Mouse (Mus musculus): ENCODE measurements around the gene Lpar3.
A peak's percentile ranks its signal among the peaks of the same experiment; 100 is the strongest.

Gene Lpar3

GRCm38 (mm10) chr3:146211141-146211747 is 9.5 kb upstream of the Lpar3 start:
- DNase-seq, result no peak

- no peak for DNase-seq
Observed at GRCm38 (mm10) chr3:146211964-146212363, 8.8 kb upstream of the Lpar3 start.

DNA sequence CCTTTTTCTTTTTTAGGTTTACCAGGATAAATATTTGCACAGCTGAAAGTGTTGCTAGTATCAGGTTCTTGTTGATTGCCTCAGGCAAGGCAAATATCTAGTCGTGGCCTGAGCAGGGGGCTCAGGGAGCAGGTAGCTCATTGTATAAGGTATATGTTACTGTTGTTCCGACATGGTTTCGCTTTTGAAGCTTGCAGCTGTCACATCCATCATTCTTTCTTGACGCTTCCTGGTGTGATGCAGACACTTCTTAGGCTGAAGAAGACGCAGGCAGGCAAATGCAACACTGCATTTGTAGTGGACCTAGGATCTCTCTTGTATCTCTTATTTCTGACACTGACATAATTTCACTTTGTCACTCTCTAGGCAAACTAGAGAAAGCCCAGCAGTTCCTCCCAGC is 7.4 kb upstream of the Lpar3 start:
- DNase-seq, result no peak

DNA sequence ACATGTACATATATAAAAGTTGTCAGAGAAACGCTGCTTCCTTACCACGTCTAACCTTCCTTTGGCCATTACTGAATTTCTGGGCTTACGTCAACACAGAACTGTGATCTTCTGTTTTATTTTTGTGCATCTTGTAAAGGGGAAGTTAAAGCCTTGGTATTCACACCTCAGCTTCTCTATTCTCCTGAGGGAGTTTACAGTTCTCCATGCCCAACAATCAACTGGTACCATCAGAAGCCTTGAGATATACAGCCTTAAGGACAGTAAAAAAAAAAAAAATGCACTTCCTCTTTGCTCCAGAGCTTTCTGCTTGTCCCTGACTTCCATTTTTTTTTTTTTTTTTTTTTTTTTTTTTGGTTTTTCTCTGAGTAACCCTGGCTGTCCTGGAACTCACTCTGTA is 4.2 kb upstream of the Lpar3 start:
- no peak for DNase-seq

DNA sequence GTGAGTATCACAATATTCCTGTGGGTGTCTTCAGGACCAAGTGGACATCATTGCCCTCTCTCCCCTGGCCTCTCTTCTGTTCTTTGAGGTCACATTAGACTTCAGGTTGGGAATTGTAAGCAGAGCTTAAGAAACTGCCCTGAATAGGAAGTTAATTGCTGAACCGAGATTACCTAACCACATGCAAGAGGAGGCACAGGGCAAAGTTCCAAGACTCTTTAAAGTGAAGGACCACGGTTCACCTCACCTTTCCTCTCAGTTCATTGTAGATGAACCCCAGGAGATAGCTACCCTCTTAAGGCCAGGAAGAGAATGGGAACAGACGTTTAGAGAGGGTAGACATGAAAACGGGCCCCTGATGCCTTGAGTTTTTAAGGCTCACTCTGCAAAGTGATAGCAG is 3.5 kb downstream of the Lpar3 start:
- no peak for DNase-seq

- no peak for DNase-seq
Observed at GRCm38 (mm10) chr3:146225061-146225761, 4.4 kb downstream of the Lpar3 start.

DNA sequence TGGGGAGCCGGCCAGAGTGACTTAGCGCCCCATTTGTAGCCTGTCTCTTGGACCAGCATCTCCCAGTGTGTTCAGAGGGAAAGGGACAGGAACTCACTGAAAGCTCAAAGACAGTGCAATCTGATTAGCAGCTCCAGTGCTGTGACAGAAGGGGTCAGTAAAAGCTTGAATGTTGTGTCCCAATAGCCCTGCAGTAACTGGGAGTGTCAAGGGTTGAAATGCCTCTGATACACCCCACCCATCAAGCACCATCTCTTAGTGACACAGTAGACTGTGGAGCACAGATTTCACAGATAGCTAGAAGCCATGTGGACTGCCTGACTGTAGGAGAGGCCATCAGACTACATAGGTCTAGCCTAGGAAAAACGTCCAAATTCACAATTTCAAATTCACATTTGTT is 6.7 kb downstream of the Lpar3 start:
- no peak for DNase-seq

- no peak for DNase-seq
Observed at GRCm38 (mm10) chr3:146228559-146229310, 8.0 kb downstream of the Lpar3 start.

GRCm38 (mm10) chr3:146232708-146233107 is 11.9 kb downstream of the Lpar3 start:
- DNase-seq, result no peak

GRCm38 (mm10) chr3:146233741-146234140 is 13.0 kb downstream of the Lpar3 start:
- no peak for DNase-seq

DNA sequence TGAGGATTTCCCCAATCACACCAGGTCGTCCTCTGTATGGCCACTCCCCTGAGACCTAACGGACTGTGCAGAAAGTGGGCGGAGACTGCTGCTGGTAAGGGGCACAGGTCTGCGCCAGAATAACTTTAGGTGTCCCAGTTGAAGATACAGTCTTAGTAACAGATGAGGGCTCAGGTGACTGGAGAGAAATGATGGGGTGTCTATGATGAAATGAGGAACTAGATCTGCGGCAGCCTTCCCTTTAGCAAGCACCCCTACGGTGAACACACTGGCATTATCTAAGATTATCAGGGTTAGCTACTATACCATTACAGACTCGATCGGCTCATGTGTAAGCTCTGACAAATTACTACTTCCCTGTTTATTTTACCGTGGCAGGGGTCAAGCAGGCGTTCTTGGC is 13.8 kb downstream of the Lpar3 start:
- DNase-seq, result no peak

DNA sequence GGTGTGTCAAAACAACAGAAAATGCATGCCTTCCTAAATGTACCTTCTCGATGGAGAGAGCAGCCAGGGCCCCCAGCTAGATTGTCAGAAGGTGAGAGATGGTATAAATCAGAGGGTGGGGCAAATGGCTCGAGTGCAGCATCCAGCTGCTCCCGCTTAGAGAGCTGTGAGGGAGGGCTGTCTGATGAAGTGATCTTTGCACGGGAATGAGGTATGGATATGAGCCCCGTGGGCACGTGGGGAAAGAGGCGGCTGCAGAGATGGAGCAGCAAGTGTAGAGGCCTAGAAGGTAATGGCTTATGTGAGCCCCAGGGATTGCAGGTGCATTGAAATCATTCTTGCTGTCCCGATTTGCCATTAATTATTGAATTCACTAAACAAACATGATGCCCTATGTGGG is 15.5 kb downstream of the Lpar3 start:
- DNase-seq, result no peak

DNA sequence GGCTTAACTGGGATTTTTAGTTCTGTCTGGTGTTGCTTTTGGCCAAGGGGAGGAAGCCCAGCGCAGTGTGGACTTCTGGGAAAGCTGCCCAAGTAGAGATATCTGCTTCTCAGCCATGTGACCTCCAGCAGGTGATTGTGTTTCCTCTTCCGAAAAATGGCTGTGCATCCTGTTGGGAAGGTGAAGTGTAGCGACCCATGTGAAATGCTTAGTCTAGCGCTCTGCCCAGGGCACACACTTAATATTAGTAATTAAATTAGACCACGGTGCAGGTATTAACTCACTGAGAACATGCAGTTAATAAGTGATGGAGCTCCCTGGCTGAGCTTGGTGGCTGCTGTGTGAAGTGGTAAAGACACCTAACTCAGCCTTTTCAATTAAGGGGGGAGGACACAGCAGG is 16.9 kb downstream of the Lpar3 start:
- no peak for DNase-seq

GRCm38 (mm10) chr3:146244630-146245029 is 23.9 kb downstream of the Lpar3 start:
- no peak for DNase-seq

GRCm38 (mm10) chr3:146246557-146246956 is 25.8 kb downstream of the Lpar3 start:
- DNase-seq, result no peak

- no peak for DNase-seq
Observed at GRCm38 (mm10) chr3:146246992-146247391, 26.2 kb downstream of the Lpar3 start.

DNA sequence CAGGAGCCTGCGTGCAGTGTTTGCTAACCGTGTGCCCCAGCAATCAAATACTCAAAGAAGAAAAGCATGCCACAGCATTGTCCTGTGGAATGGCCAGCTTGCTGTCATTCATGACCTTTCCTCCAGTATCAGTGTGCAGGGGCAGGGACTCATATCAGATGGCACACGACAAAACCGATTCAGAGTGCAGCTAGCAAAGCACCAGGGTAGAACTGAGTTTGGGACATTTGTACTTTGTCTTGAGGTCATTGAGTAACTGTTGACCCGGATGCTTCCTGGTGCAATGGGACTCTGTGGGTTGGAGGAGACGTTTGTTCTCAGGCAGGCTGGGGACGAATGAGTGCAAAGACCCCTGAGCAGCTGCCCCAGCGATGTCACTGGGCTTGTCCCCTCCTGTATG is 29.1 kb downstream of the Lpar3 start:
- no peak for DNase-seq

GRCm38 (mm10) chr3:146251771-146252170 is 31.0 kb downstream of the Lpar3 start:
- DNase-seq, result no peak

- no peak for DNase-seq
Observed at GRCm38 (mm10) chr3:146253736-146254320, 33.1 kb downstream of the Lpar3 start.

DNA sequence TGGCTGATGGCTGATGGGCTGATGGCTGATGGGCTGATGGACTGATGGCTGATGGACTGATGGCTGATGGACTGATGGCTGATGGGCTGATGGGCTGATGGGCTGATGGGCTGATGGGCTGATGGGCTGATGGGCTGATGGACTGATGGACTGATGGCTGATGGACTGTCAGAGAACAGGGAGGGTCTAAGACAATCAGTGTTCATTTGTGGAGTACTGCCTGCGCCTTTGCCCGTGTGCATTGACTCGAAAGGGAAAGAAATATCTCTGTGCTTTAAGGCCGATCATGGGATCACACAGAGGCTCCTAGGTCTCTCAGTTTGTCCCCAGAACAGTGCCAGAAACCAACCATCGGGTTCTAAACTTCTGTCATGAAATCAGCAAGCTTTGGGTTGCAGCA is 34.4 kb downstream of the Lpar3 start:
- no peak for DNase-seq

GRCm38 (mm10) chr3:146257483-146258122 is 36.8 kb downstream of the Lpar3 start:
- DNase-seq, result peak; percentile 66 to 67

DNA sequence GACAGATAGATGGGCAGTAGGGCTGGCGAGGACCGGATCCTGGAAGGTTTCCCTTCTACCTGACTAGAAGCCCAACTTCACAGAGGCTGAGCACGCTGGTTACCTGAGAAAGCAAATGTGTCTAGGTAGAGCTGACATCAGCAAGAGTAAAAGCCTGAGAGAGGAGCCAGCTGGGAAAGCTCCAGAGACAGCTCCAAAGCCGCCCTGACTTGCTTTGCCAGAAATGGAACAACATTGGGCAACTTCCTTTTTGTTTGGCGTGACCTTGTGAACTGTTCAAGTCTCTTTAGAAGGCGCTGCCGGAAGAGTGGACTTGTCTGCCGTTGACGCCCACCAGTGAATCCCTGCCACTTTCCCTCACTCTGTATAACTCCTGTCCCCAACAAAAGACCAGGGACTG is 39.4 kb downstream of the Lpar3 start:
- no peak for DNase-seq

DNA sequence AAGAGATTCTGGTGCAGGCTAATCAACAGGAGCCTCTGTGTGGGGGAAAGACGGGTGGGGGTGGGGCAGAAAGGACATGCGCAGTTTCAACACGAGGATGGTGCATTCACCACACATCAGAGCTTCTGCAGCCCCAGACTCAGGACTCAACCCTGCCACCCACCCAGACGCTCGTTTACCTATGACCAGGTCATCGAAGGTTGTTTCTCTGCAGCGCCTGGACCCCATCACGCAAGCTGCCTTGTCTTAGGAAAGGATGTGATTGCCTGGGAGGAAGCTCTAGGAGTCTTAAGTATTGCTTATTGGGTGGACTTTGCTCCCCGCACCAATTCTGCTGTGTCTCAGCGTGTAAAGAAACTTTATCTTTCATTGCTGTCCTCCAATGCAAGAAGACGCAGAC is 40.1 kb downstream of the Lpar3 start:
- DNase-seq, result no peak
